Mouse (Mus musculus) brain, adult 10 weeks (tissue): ENCODE measurements around the gene Cyp4a12a. TPM values are rescaled to one million over a fixed set of nuclear protein-coding genes. Genes with fewer than 3 reads are reported as not detected.

Source experiments
- polyA plus RNA-seq: library from polyadenylated mRNA; stranded (reverse); fragments of 350-450 nt; fragmentation: Illumina TruSeq; extraction: RNeasy Lipid Tissue Mini Kit (QIAGEN cat#74804); gene quantifications from one replicate; pipeline ENCODE4 v1.2.3, GENCODE M21; 2015; ENCODE audit warnings: low read depth, low replicate concordance

Cyp4a12a gene
- polyA plus RNA-seq, result not detected

DNA sequence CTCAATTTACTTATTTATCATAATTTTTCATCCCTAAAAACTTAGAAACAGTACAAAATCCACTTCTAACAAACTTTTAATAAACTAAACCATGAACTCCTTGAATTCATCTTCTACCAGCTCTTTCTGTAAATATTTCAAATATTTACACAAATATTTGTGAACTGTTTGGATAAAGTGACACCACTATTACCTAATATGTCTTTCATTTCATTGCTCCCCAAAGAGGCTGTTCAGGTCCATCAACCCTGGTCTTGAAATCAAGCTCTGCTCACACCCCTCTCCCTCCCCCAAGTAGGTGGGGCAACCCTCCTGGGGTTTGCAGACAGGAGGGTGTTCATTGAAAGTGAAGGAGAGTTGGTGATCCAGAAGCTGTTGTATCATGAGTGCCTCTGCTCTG, at the start of gene Cyp4a12a:
Cyp4a12a (plus strand) TSS at position 301 of the 400 bp plus-strand sequence.

Other genes with a start within 250 kb of the Cyp4a12a start
- 3.0 TPM for gene Tal1, start 242.6 kb upstream of the Cyp4a12a start, polyA plus RNA-seq
- gene Pdzk1ip1, start 210.3 kb upstream of the Cyp4a12a start, polyA plus RNA-seq, result 0.83 TPM
- gene Cyp4x1, start 164.8 kb upstream of the Cyp4a12a start, polyA plus RNA-seq, result 10.1 TPM
- gene Cyp4a29, start 57.0 kb upstream of the Cyp4a12a start, polyA plus RNA-seq, result not detected
- gene Cyp4a12b, start 112.6 kb downstream of the Cyp4a12a start, polyA plus RNA-seq, result not detected
- not detected for gene Cyp4a30b, start 153.6 kb downstream of the Cyp4a12a start, polyA plus RNA-seq
- 0.18 TPM for gene Cyp4a14, start 197.1 kb downstream of the Cyp4a12a start, polyA plus RNA-seq
- gene Cyp4a10, start 219.2 kb downstream of the Cyp4a12a start, polyA plus RNA-seq, result not detected